Mouse (Mus musculus): ENCODE data around the gene Fhod1.

GRCm38 (mm10) chr8:105305211-105306145, 42.3 kb downstream of the Fhod1 start, which contains the start of gene Elmo3:
- no peak for TF ChIP-seq POLR2A (IDR thresholded peaks at IDR 0.05; ENCODE audit: insufficient read depth, low read depth, low read length)
- no peak for TF ChIP-seq CTCF (IDR thresholded peaks at IDR 0.05; ENCODE audit: insufficient read depth, low read depth, low read length)

Measured in olfactory bulb, adult 2 months (tissue).